8 mouse cellular contexts compared by ENCODE assay signal in genomic region chr12:8969828-8970227, GRCm38 (mm10). TPM values are rescaled to one million over a fixed set of nuclear protein-coding genes. Genes with fewer than 3 reads are reported as not detected.
DNase-seq lines count a peak whose midpoint lies in the region; ATAC-seq and TF ChIP-seq lines count a peak whose summit lies in the region.

No protein-coding gene starts in this region.

- no peaks in the 10 kb centered on the region for H3K9me3 ChIP-seq in heart, embryonic 10.5 days
- H3K9me3 ChIP-seq in stomach, embryonic 14.5 days (ENCODE audit: control insufficient read depth, low read depth, low read length): no peaks in the 10 kb centered on the region
- no peaks in the 10 kb centered on the region for H3K9me3 ChIP-seq in midbrain, postnatal 0 days (ENCODE audit: low read length)
- no peaks in the 10 kb centered on the region for H3K9me3 ChIP-seq in hindbrain, embryonic 14.5 days (ENCODE audit: control insufficient read depth, low read length)

- no peak overlapping the region for H3K4me2 ChIP-seq in stomach, embryonic 14.5 days (replicated peaks; ENCODE audit: low read depth, low read length)
- no peak overlapping the region for H3K4me2 ChIP-seq in midbrain, postnatal 0 days (ENCODE audit: low read depth, low read length, poor library complexity, severe bottlenecking)
- no peak overlapping the region for H3K4me2 ChIP-seq in hindbrain, embryonic 14.5 days (replicated peaks)

- peak; percentile 45 for DNase-seq in 416B (ENCODE audit: low read depth)
- peak; percentile 91 for DNase-seq in heart, embryonic 10.5 days (ENCODE audit: low spot score)
- DNase-seq in kidney, postnatal 14 days: peak; percentile 58
- no peak for DNase-seq in midbrain, postnatal 0 days (ENCODE audit: low spot score)
- DNase-seq in layer of hippocampus, adult 8-10 months (ENCODE audit: low spot score in 2 of 2): no peak
- no peak for DNase-seq in hindbrain, embryonic 14.5 days (ENCODE audit: low spot score)

- ATAC-seq in stomach, embryonic 14.5 days (ENCODE audit: insufficient number of reproducible peaks, insufficient read depth, low FRiP score, low read depth): 0 out of 2 replicates have a peak, but pooled peaks have one; percentile 42
- no peak for ATAC-seq in midbrain, postnatal 0 days (ENCODE audit: low FRiP score)
- ATAC-seq in hindbrain, embryonic 14.5 days (ENCODE audit: low FRiP score): no peak

- no peak overlapping the region for H3K4me3 ChIP-seq in brown adipose tissue, adult 24 weeks (ENCODE audit: insufficient read depth, low read depth, low read length)
- 0 out of 2 replicates have a peak overlapping the region, but pooled peaks have one; percentile 15 for H3K4me3 ChIP-seq in heart, embryonic 10.5 days
- no peak overlapping the region for H3K4me3 ChIP-seq in stomach, embryonic 14.5 days (ENCODE audit: low read depth, low read length)
- H3K4me3 ChIP-seq in midbrain, postnatal 0 days (ENCODE audit: low read depth, low read length): no peak overlapping the region
- H3K4me3 ChIP-seq in hindbrain, embryonic 14.5 days (replicated peaks; ENCODE audit: low read length): no peak overlapping the region

- H3K4me1 ChIP-seq in brown adipose tissue, adult 24 weeks (ENCODE audit: control insufficient read depth, insufficient read depth, insufficient read length, low read length): peaks cover 2% of the 10 kb centered on the region; the same call in 1 of the 2 replicates
- peaks cover 11% of the 10 kb centered on the region for H3K4me1 ChIP-seq in heart, embryonic 10.5 days
- no peaks in the 10 kb centered on the region for H3K4me1 ChIP-seq in stomach, embryonic 14.5 days (ENCODE audit: control insufficient read depth, insufficient read depth, low read length)
- peaks cover 6% of the 10 kb centered on the region; the same call in 1 of the 2 replicates for H3K4me1 ChIP-seq in midbrain, postnatal 0 days (ENCODE audit: insufficient read depth, low read length)
- H3K4me1 ChIP-seq in hindbrain, embryonic 14.5 days (replicated peaks; ENCODE audit: control insufficient read depth, insufficient read depth, low read length): peaks cover 11% of the 10 kb centered on the region

- no peak overlapping the region for H3K9ac ChIP-seq in stomach, embryonic 14.5 days (replicated peaks; ENCODE audit: low read depth, low read length)
- no peak overlapping the region for H3K9ac ChIP-seq in midbrain, postnatal 0 days (replicated peaks; ENCODE audit: low read length, poor library complexity, severe bottlenecking)
- no peak overlapping the region for H3K9ac ChIP-seq in hindbrain, embryonic 14.5 days

- no peaks in the 10 kb centered on the region for H3K36me3 ChIP-seq in heart, embryonic 10.5 days
- no peaks in the 10 kb centered on the region for H3K36me3 ChIP-seq in stomach, embryonic 14.5 days (ENCODE audit: control insufficient read depth, insufficient read depth, low read length)
- no peaks in the 10 kb centered on the region for H3K36me3 ChIP-seq in midbrain, postnatal 0 days (ENCODE audit: insufficient read depth, low read length)
- no peaks in the 10 kb centered on the region for H3K36me3 ChIP-seq in hindbrain, embryonic 14.5 days (replicated peaks; ENCODE audit: control insufficient read depth, insufficient read depth)

- peak overlapping the region; percentile 37 for H3K27ac ChIP-seq in brown adipose tissue, adult 24 weeks (replicated peaks; ENCODE audit: low read depth, low read length)
- peak overlapping the region; percentile 72 for H3K27ac ChIP-seq in heart, embryonic 10.5 days
- H3K27ac ChIP-seq in stomach, embryonic 14.5 days (ENCODE audit: low read length): no peak overlapping the region
- no peak overlapping the region for H3K27ac ChIP-seq in midbrain, postnatal 0 days (ENCODE audit: low read depth, low read length)
- H3K27ac ChIP-seq in hindbrain, embryonic 14.5 days: no peak overlapping the region

- TF ChIP-seq CTCF in midbrain, postnatal 0 days (IDR thresholded peaks at IDR 0.05): no peak

- H3K27me3 ChIP-seq in heart, embryonic 10.5 days (ENCODE audit: insufficient read depth, poor library complexity, severe bottlenecking): no peaks in the 10 kb centered on the region
- H3K27me3 ChIP-seq in stomach, embryonic 14.5 days (ENCODE audit: control insufficient read depth, insufficient read depth, low read length): no peaks in the 10 kb centered on the region
- H3K27me3 ChIP-seq in midbrain, postnatal 0 days (ENCODE audit: insufficient read depth, low read length): no peaks in the 10 kb centered on the region
- no peaks in the 10 kb centered on the region for H3K27me3 ChIP-seq in hindbrain, embryonic 14.5 days (ENCODE audit: control insufficient read depth, insufficient read depth, low read length)

- WGBS in heart, embryonic 10.5 days: 12% methylated on average over 9 of the region's 9 CpGs
- WGBS in stomach, embryonic 14.5 days: 10% methylated on average over 9 of the region's 9 CpGs
- 41% methylated on average over 9 of the region's 9 CpGs for WGBS in midbrain, postnatal 0 days
- 50% methylated on average over 9 of the region's 9 CpGs for WGBS in hindbrain, embryonic 14.5 days

RNA-seq across cellular contexts. Expression of gene Wdr35, which starts 3.9 kb away (rescaled TPM):
- 3.1 and 5.9 TPM in 2 replicates for polyA plus RNA-seq in brown adipose tissue, adult 24 weeks (2012; ENCODE audit: insufficient read depth, insufficient read length, missing spikeins)
- polyA plus RNA-seq in heart, embryonic 10.5 days (2016; fragmentation: Nextera tagmentation; extraction: Ambion mirVana): 14.6 and 15.1 TPM in 2 replicates
- polyA plus RNA-seq in stomach, embryonic 14.5 days (2014; fragmentation: Nextera tagmentation; extraction: Ambion mirVana): 17.6 and 21.3 TPM in 2 replicates
- total RNA-seq in midbrain, postnatal 0 days (2014; rRNA removed): 19.3 and 24.2 TPM in 2 replicates
- polyA plus RNA-seq in midbrain, postnatal 0 days (2015; fragmentation: Nextera tagmentation; extraction: Ambion mirVana): 21.4 and 22.4 TPM in 2 replicates
- total RNA-seq in layer of hippocampus, adult 8-10 months (2022): 10 to 100 TPM; 43.0 to 59.8 (median 44.9) TPM
- polyA plus RNA-seq in hindbrain, embryonic 14.5 days (2014; fragmentation: Nextera tagmentation; extraction: Ambion mirVana): 22.4 and 26.1 TPM in 2 replicates

RNA-seq across cellular contexts. Expression of gene Matn3, which starts 22.1 kb away (rescaled TPM):
- not detected in 2 replicates for polyA plus RNA-seq in brown adipose tissue, adult 24 weeks (2012; ENCODE audit: insufficient read depth, insufficient read length, missing spikeins)
- polyA plus RNA-seq in heart, embryonic 10.5 days (2016; fragmentation: Nextera tagmentation; extraction: Ambion mirVana): 1.7 and 2.5 TPM in 2 replicates
- polyA plus RNA-seq in stomach, embryonic 14.5 days (2014; fragmentation: Nextera tagmentation; extraction: Ambion mirVana): 0.13 and 0.29 TPM in 2 replicates
- total RNA-seq in midbrain, postnatal 0 days (2014; rRNA removed): 0.33 and 0.38 TPM in 2 replicates
- polyA plus RNA-seq in midbrain, postnatal 0 days (2015; fragmentation: Nextera tagmentation; extraction: Ambion mirVana): 0.11 and 0.29 TPM in 2 replicates
- under 1 TPM in 1 of 4 experiments, not detected in 3; 0.10 TPM for total RNA-seq in layer of hippocampus, adult 8-10 months (2022)
- 0.15 and 0.17 TPM in 2 replicates for polyA plus RNA-seq in hindbrain, embryonic 14.5 days (2014; fragmentation: Nextera tagmentation; extraction: Ambion mirVana)

RNA-seq across cellular contexts. Expression of gene Laptm4a, which starts 48.4 kb away (rescaled TPM):
- polyA plus RNA-seq in brown adipose tissue, adult 24 weeks (2012; ENCODE audit: insufficient read depth, insufficient read length, missing spikeins): 307 and 401 TPM in 2 replicates
- polyA plus RNA-seq in heart, embryonic 10.5 days (2016; fragmentation: Nextera tagmentation; extraction: Ambion mirVana): 199 and 219 TPM in 2 replicates
- 148 and 186 TPM in 2 replicates for polyA plus RNA-seq in stomach, embryonic 14.5 days (2014; fragmentation: Nextera tagmentation; extraction: Ambion mirVana)
- total RNA-seq in midbrain, postnatal 0 days (2014; rRNA removed): 165 and 177 TPM in 2 replicates
- 225 TPM in 2 replicates for polyA plus RNA-seq in midbrain, postnatal 0 days (2015; fragmentation: Nextera tagmentation; extraction: Ambion mirVana)
- 100 to 1,000 TPM; 209 to 255 (median 223) TPM for total RNA-seq in layer of hippocampus, adult 8-10 months (2022)
- polyA plus RNA-seq in hindbrain, embryonic 14.5 days (2014; fragmentation: Nextera tagmentation; extraction: Ambion mirVana): 173 and 189 TPM in 2 replicates

RNA-seq across cellular contexts. Expression of gene Ttc32, which starts 60.0 kb away (rescaled TPM):
- 21.3 and 36.3 TPM in 2 replicates for polyA plus RNA-seq in brown adipose tissue, adult 24 weeks (2012; ENCODE audit: insufficient read depth, insufficient read length, missing spikeins)
- polyA plus RNA-seq in heart, embryonic 10.5 days (2016; fragmentation: Nextera tagmentation; extraction: Ambion mirVana): 11.8 and 14.4 TPM in 2 replicates
- polyA plus RNA-seq in stomach, embryonic 14.5 days (2014; fragmentation: Nextera tagmentation; extraction: Ambion mirVana): 22.9 and 24.0 TPM in 2 replicates
- 5.1 and 8.6 TPM in 2 replicates for total RNA-seq in midbrain, postnatal 0 days (2014; rRNA removed)
- 5.3 and 5.4 TPM in 2 replicates for polyA plus RNA-seq in midbrain, postnatal 0 days (2015; fragmentation: Nextera tagmentation; extraction: Ambion mirVana)
- total RNA-seq in layer of hippocampus, adult 8-10 months (2022): 1 to 10 TPM; 5.0 to 7.2 (median 5.4) TPM
- polyA plus RNA-seq in hindbrain, embryonic 14.5 days (2014; fragmentation: Nextera tagmentation; extraction: Ambion mirVana): 7.2 and 8.2 TPM in 2 replicates

Comparison
In these comparisons a context has a peak if more than half of its experiments do, and no peak if none do; other contexts are left out.
1. DNase-seq: peak in 416B (single experiment), heart, embryonic 10.5 days (single experiment) and kidney, postnatal 14 days (single experiment); none in midbrain, postnatal 0 days (single experiment), layer of hippocampus, adult 8-10 months (0 of 2) and hindbrain, embryonic 14.5 days (single experiment).
2. H3K27ac ChIP-seq: peak in brown adipose tissue, adult 24 weeks (single experiment) and heart, embryonic 10.5 days (single experiment); none in stomach, embryonic 14.5 days (single experiment), midbrain, postnatal 0 days (single experiment) and hindbrain, embryonic 14.5 days (single experiment).